Mouse (Mus musculus) forebrain, postnatal 0 days (tissue): ENCODE results near the gene Qpctl. TPM values are rescaled to one million over a fixed set of nuclear protein-coding genes. Genes with fewer than 3 reads are reported as not detected.

Experiments
- ATAC-seq: fragments of 200-750 bp; cut with Nextera tagmentation; 2 replicates; pipeline ENCODE4 v1.8.0; 2017; ENCODE audit warnings: mild to moderate bottlenecking, moderate library complexity
- DNase-seq: peaks from one replicate; pipeline ENCODE4 v3.0.0-alpha.2; 2015
- H3K27ac ChIP-seq: fragments of 300-500 bp; sonication (generic); 2 replicates; pipeline ENCODE4 v1.5.1; 2014; ENCODE audit warnings: low read depth, mild to moderate bottlenecking, antibody characterized with exemption, low read length, moderate library complexity, mixed read lengths
- H3K27me3 ChIP-seq: fragments of 300-500 bp; sonication (generic); 2 replicates; pipeline ENCODE4 v1.6.1; 2014; ENCODE audit warnings: mild to moderate bottlenecking, low read length, mixed read lengths; ENCODE audit not compliant: insufficient read depth
- H3K36me3 ChIP-seq: fragments of 300-500 bp; sonication (generic); 2 replicates; pipeline ENCODE4 v1.6.1; 2014; ENCODE audit warnings: mild to moderate bottlenecking, moderate library complexity; ENCODE audit not compliant: insufficient read depth
- H3K4me1 ChIP-seq: fragments of 300-500 bp; sonication (generic); 2 replicates; pipeline ENCODE4 v1.6.1; 2014; ENCODE audit warnings: antibody characterized with exemption; ENCODE audit not compliant: insufficient read depth
- H3K4me2 ChIP-seq: fragments of 300-500 bp; sonication (generic); 2 replicates; pipeline ENCODE4 v1.6.1; 2014; ENCODE audit warnings: low read depth, mild to moderate bottlenecking, moderate library complexity
- H3K4me3 ChIP-seq: fragments of 300-500 bp; sonication (generic); 2 replicates; pipeline ENCODE4 v1.5.1; 2014; ENCODE audit warnings: low read depth, low read length, mixed read lengths
- H3K9ac ChIP-seq: fragments of 300-500 bp; sonication (generic); 2 replicates; pipeline ENCODE4 v1.6.1; 2014; ENCODE audit warnings: mild to moderate bottlenecking
- H3K9me3 ChIP-seq: fragments of 300-500 bp; sonication (generic); 2 replicates; pipeline ENCODE4 v1.6.1; 2016; ENCODE audit warnings: low read length
- CTCF ChIP-seq: sonication (generic); IDR thresholded peaks from 2 replicates; pipeline ENCODE4 v1.5.1; 2016; ENCODE audit warnings: antibody characterized with exemption, control low read depth, low read depth
- WGBS: fragments of 180-500 bp; shearing (Covaris S2); extraction: QIAGEN DNeasy Blood & Tissue Kit; methylation state at CpG from one replicate; pipeline ENCODE4 v1.1.7; 2014; 5-methylcytosine and 5-hydroxymethylcytosine counted together
- polyA plus RNA-seq: library from polyadenylated mRNA; unstranded; fragments of >200 nt; fragmentation: Nextera tagmentation; extraction: Ambion mirVana; gene quantifications from 2 replicates; pipeline ENCODE4 v1.2.1, GENCODE M21; 2015
- total RNA-seq: library from RNA; depleted of rRNA; stranded (reverse); fragments of >200 nt; gene quantifications from 2 replicates; pipeline ENCODE4 v1.2.3, GENCODE M21; 2014

The Qpctl gene
- total and polyA plus RNA-seq, 2 experiments from 2014 or later: 14.4 to 23.3 TPM

- DNase-seq (no peak), ATAC-seq (no peak)
- no peak overlapping the region for H3K27ac ChIP-seq
- H3K4me2 ChIP-seq: no peak overlapping the region
- WGBS: 96% methylated on average over 5 of the region's 5 CpGs
- H3K4me3 ChIP-seq: no peak overlapping the region
- no peak overlapping the region for H3K9ac ChIP-seq
- H3K27me3 ChIP-seq: no peaks in the 10 kb centered on the region
- H3K36me3 ChIP-seq: peaks cover 4% of the 10 kb centered on the region
- H3K9me3 ChIP-seq: no peaks in the 10 kb centered on the region
- no peak for TF ChIP-seq CTCF
- H3K4me1 ChIP-seq: peaks cover 4% of the 10 kb centered on the region; the same call in 1 of the 2 replicates
Measured at GRCm38 (mm10) chr7:19129396-19129795, 19.7 kb downstream of the Qpctl start.

GRCm38 (mm10) chr7:19127744-19128143 is 21.3 kb downstream of the Qpctl start:
- 91% methylated on average over 5 of the region's 5 CpGs for WGBS
- no peak for ATAC-seq
- TF ChIP-seq CTCF: no peak

GRCm38 (mm10) chr7:19124713-19125112 is 24.4 kb downstream of the Qpctl start:
- H3K27ac ChIP-seq: no peak overlapping the region
- no peaks in the 10 kb centered on the region for H3K27me3 ChIP-seq
- DNase-seq (no peak), ATAC-seq (no peak)
- 91% methylated on average over 6 of the region's 6 CpGs for WGBS
- no peak overlapping the region for H3K4me3 ChIP-seq
- TF ChIP-seq CTCF: no peak
- no peaks in the 10 kb centered on the region for H3K9me3 ChIP-seq
- H3K4me2 ChIP-seq: no peak overlapping the region
- H3K36me3 ChIP-seq: peaks cover 4% of the 10 kb centered on the region
- H3K4me1 ChIP-seq: peaks cover 8% of the 10 kb centered on the region; the same call in 1 of the 2 replicates
- no peak overlapping the region for H3K9ac ChIP-seq

More at GRCm38 (mm10) chr7:19127744-19128143, 21.3 kb downstream of the Qpctl start:
- Histone ChIP-seq H3K4me1 (peaks cover 4% of the 10 kb centered on the region; the same call in 1 of the 2 replicates), H3K9ac (no peak overlapping the region), H3K4me3 (no peak overlapping the region), H3K9me3 (no peaks in the 10 kb centered on the region), H3K36me3 (peaks cover 4% of the 10 kb centered on the region), H3K4me2 (no peak overlapping the region), H3K27me3 (no peaks in the 10 kb centered on the region), H3K27ac (no peak overlapping the region)
- no peak for DNase-seq

GRCm38 (mm10) chr7:19121686-19122085 is 27.4 kb downstream of the Qpctl start:
- no peak for TF ChIP-seq CTCF
- 83% methylated on average over 4 of the region's 4 CpGs for WGBS
- no peak overlapping the region for H3K4me2 ChIP-seq
- ATAC-seq: no peak
- no peaks in the 10 kb centered on the region for H3K9me3 ChIP-seq
- no peak overlapping the region for H3K4me3 ChIP-seq
- no peak overlapping the region for H3K27ac ChIP-seq
- H3K4me1 ChIP-seq: peaks cover 8% of the 10 kb centered on the region; the same call in 1 of the 2 replicates
- H3K36me3 ChIP-seq: peaks cover under 1% of the 10 kb centered on the region; the same call in 1 of the 2 replicates
- no peaks in the 10 kb centered on the region for H3K27me3 ChIP-seq
- no peak overlapping the region for H3K9ac ChIP-seq
- no peak for DNase-seq

- DNase-seq (peak; percentile 98), ATAC-seq (peak; percentile 97)
- WGBS: 4% methylated on average over 34 of the region's 34 CpGs
- Histone ChIP-seq H3K27ac (peak within 1 kb of the TSS; percentile 78), H3K9ac (peak within 1 kb of the TSS; percentile 75), H3K9me3 (no peaks in the 10 kb centered on the region), H3K36me3 (no peaks in the 10 kb centered on the region), H3K4me2 (peak within 1 kb of the TSS; percentile 73), H3K4me1 (peaks cover 8% of the 10 kb centered on the region; the same call in 1 of the 2 replicates), H3K27me3 (no peaks in the 10 kb centered on the region), H3K4me3 (peak within 1 kb of the TSS; percentile 75)
- no peak for TF ChIP-seq CTCF
Measured at GRCm38 (mm10) chr7:19119631-19120429, 29.3 kb downstream of the Qpctl start, which contains the start of gene Fbxo46. Gene Fbxo46 (plus strand): TSS chr7:19119859.

- Histone ChIP-seq H3K4me2 (no peak overlapping the region), H3K36me3 (no peaks in the 10 kb centered on the region), H3K4me1 (peaks cover 8% of the 10 kb centered on the region; the same call in 1 of the 2 replicates), H3K27ac (no peak overlapping the region), H3K9ac (no peak overlapping the region), H3K4me3 (no peak overlapping the region), H3K9me3 (no peaks in the 10 kb centered on the region), H3K27me3 (no peaks in the 10 kb centered on the region)
- 91% methylated on average over 8 of the region's 8 CpGs for WGBS
- ATAC-seq: no peak
- no peak for TF ChIP-seq CTCF
- no peak for DNase-seq
Measured at GRCm38 (mm10) chr7:19119083-19119482, 30.0 kb downstream of the Qpctl start.
